Mouse (Mus musculus): Measurements from ENCODE around the gene Golm1.

The Golm1 gene

GRCm38 (mm10) chr13:59674761-59675150 lies 855 bp downstream of the Golm1 start:
- peak; percentile 61 for DNase-seq

DNA sequence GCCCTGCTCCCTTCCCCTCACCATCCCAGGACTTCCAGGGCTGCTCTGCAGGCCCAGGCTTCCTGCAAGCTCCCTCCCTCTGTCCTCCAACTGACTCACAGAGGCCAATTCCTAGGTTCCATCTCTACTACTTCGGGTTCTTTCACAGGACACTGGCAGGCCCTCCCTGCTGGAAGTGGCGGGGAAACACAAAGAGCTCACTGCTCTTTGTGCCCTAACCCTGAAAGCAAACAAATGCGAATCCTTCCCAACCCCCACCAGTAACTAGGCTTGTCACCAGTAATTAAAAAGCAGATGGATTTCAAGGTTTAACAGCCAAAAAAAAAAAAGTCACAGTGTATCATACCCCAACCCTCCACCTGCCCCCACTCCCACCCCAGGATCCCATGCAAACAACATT lies 1.4 kb downstream of the Golm1 start:
- peak; percentile 39 for DNase-seq

DNA sequence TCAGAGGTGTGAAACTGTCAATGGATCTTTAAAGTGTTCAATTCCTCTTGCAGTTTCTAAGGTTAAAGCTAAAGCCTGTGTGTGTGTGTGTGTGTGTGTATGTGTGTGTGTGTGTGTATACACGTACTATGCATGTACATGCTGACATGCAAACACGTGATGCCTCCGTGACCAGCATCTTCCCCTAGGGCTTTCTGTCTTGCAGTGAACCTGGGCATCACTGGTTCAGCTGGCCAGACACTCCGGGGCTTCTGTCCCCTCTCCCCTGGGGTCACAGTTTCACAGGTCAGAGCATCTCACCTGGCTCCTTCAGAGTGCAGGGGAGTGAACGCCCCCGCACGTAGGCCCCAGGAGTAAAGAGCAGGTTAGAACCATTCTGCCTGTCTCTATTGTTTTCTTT lies 2.0 kb downstream of the Golm1 start:
- no peak for DNase-seq

DNA sequence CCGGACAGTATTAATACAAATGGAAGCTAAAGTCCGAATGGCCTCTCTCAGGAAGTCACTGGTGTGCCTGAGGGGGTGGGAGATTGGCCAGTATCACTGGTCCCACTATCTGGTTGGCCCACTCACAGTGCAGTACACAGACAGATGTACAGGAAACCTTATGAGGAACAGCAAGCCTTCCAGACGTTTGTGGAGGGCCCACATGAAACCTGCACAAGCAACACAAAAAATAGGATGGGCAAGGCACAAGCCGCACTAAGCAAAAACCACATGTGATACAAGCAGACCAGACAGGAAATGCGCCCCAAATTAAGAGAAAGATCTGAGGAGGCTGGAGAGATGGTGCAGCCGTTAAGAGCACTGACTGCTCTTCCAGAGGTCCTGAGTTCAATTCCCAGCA lies 3.4 kb downstream of the Golm1 start:
- DNase-seq = peak; percentile 36

- no peak for DNase-seq
These were observed 4.1 kb downstream of the Golm1 start for GRCm38 (mm10) chr13:59671521-59671920.

GRCm38 (mm10) chr13:59669946-59670345 lies 5.7 kb downstream of the Golm1 start:
- DNase-seq = no peak

DNA sequence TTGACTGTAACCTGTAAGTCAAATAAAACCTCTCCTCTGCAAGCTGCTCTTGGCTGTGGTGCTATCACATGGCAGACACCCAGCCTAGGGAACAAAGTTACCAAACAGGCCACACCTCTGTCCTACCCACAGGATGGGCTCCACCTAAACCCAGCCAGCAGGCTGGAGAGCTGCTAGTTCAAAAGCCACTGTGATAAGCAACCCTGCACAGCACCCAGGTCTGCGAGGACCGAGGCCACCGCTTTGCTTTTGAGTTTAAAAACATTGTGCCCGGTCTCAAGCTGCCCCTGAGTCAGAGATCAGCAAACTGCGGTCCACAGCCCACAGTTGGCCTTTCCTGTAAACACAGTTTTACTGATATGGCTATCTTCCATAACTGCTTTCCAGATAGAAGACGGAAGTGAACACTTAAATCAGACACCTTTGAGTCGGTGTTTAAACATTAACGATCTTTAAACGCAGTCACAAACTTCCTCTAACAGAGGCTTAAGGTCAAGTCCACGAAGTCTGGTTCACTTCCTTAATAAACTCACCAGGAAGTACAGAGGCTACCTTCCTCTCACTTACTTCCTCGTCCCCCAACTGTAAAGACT lies 7.0 kb downstream of the Golm1 start:
- peak; percentile 89 for DNase-seq

GRCm38 (mm10) chr13:59667763-59668162 lies 7.8 kb downstream of the Golm1 start:
- DNase-seq = no peak

- DNase-seq = no peak
These were observed 11.5 kb downstream of the Golm1 start for GRCm38 (mm10) chr13:59663939-59664712.

GRCm38 (mm10) chr13:59661966-59662365 lies 13.6 kb downstream of the Golm1 start:
- DNase-seq = no peak

GRCm38 (mm10) chr13:59661387-59661786 lies 14.2 kb downstream of the Golm1 start:
- no peak for DNase-seq

GRCm38 (mm10) chr13:59660371-59660770 lies 15.2 kb downstream of the Golm1 start:
- peak; percentile 38 for DNase-seq

DNA sequence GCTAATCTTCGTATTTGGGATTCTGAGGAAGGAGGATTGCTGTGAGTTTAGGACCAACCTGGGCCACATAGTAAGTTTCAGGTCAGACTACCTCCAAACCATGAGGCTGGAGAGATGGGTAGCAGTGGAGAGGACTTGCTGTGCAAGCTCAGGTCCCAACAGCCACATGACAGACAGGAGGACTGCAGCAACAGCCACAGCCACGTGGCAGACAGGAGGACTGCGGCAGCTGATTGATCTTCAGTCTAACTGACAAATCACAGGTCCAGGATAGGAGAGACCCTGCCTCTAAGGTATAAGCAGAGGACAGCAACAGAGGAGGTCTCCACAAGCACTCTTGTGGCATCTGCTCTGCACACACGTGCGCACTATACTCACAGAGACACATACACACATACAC lies 17.8 kb downstream of the Golm1 start:
- no peak for DNase-seq

DNA sequence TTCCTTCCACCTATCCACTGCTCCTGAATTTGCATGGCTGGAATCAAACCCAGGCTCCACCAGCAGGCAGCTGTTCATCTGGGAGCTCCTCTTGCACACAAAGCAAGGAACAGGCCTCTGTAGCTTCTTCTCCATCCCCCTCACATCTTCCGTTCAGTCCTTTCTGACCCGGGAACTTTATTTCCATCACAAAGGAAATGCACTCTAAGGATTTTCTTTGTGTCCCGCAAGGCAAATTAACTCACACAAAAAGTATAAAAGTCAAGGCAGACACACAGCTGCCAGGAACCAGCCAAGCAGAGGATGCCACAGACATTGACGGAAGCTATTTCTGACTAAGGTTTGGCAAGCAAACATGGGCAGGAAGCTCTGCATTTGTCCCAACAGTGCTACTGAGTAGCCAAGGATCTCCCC lies 18.6 kb downstream of the Golm1 start:
- no peak for DNase-seq

GRCm38 (mm10) chr13:59656316-59656832 lies 19.2 kb downstream of the Golm1 start:
- DNase-seq = no peak

DNA sequence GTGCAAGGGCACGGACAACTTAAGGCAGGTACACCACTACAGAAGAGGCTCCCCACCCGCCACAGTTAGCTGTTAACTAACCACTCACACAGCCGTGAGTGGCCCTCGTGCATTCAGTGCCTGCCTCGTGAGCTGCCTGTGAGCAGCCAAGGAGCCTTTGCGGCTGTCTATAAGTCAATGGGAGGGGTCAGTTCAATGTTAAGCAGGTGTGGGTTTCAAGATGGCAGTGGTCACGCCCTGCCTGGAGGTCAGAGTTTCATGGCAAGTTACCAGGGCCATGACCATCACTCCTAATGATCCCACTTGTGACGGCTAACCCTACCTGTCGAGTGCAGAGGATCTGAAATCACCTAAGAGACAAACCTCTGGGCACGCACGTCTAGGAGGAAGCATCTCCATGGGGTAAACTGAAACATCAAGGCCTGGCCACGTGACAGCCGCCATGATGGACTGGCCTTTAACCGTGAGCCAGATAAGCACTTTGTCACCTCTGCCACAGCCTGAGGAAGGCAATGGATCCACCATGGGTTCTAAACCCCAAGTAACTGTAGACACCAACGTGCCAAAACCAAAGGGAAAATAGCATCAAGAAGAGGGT lies 19.8 kb downstream of the Golm1 start:
- DNase-seq = no peak

GRCm38 (mm10) chr13:59654465-59654864 lies 21.1 kb downstream of the Golm1 start:
- DNase-seq = no peak

- DNase-seq = no peak
These were observed 22.5 kb downstream of the Golm1 start for GRCm38 (mm10) chr13:59653136-59653535.

DNA sequence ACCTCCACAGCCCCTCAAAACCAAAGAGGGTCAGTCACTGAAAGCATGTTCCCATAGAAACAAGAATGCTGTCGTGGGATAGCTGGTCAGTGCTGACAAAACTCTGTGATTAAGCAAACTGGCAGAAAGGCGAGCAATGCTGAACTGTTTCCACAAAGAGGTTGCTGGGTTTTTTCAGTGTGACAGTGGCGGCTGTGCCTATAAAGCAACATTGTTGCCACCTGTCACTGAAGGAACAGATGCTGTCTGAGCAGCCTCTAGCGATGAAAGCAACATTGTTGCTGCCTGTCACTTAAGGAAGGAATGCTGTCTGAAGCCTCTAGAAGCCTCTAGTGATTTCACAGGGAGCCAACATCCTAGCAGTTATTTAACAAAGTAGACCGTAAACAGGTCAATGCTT lies 23.0 kb downstream of the Golm1 start:
- no peak for DNase-seq

GRCm38 (mm10) chr13:59649781-59650180 lies 25.8 kb downstream of the Golm1 start:
- no peak for DNase-seq

GRCm38 (mm10) chr13:59648598-59648997 lies 27.0 kb downstream of the Golm1 start:
- no peak for DNase-seq

DNA sequence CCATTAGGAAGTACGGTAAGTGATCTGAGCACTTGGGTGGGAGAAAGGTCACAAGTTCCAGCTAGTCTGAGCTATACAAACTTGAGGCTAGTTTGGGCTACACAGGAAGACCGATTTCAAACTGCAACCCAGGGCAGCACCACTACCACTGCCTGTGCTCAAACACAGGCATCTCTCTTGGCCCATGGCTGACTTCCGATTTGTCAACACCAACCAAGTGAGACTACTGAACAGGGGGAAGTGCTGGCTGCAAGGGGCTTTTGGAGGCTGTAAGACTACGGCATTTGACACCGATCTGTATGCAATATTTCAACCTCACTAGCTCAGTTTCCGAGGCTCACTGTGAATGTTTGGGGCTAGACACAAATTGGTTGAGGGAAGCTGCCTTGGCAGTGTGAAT lies 28.1 kb downstream of the Golm1 start:
- no peak for DNase-seq

DNA sequence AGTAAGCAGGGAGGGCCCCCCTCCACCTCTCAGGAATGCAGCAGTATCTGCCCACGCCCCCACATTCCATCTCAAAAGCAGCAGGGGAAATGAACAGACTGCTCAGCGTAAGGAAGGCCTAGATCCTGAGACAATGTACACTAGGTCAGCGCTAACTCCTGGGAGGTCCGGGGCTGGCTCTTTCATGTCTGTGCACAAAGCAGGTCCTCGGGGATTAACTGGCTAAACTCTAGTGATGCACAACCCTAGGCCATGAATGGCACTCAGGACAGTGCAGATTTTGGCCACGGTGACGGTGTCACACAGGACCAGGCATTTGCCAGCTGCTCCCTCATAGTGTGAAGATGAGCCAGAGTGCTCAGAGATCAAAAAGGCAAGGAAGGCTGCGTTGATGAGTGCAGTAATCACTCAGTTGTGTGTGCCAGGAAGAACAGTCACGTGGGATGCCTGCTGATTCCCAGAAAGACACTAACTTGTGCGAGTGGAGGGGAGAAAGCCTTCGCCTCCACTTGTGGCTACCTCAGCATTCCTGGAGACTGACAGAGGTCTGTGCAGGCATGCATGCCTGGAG lies 28.9 kb downstream of the Golm1 start:
- DNase-seq = no peak

GRCm38 (mm10) chr13:59645491-59645890 lies 30.1 kb downstream of the Golm1 start:
- no peak for DNase-seq

All from liver (tissue).